Mouse (Mus musculus): ENCODE data around the gene Patz1.

The Patz1 gene

GRCm38 (mm10) chr11:3292062-3292421, 3.4 kb downstream of the Patz1 start:
- in situ Hi-C loops (cut with MboI, MseI) = loop anchor here (5.0 kb wide), 1 partner anchor 40 kb away; the partner anchor contains the start of gene Pik3ip1

GRCm38 (mm10) chr11:3292711-3293249, 4.1 kb downstream of the Patz1 start:
- in situ Hi-C loops (cut with MboI, MseI) = loop anchor here (5.0 kb wide), 1 partner anchor 40 kb away; the partner anchor contains the start of gene Pik3ip1

- in situ Hi-C loops (cut with MboI, MseI) = loop anchor here (5.0 kb wide), 1 partner anchor 39 kb away; the partner anchor contains the start of gene Pik3ip1
Observed at GRCm38 (mm10) chr11:3293361-3293760, 4.7 kb downstream of the Patz1 start.

GRCm38 (mm10) chr11:3294641-3295040, 6.0 kb downstream of the Patz1 start:
- in situ Hi-C loops (cut with MboI, MseI) = loop anchor here (5.0 kb wide), 1 partner anchor 38 kb away; the partner anchor contains the start of gene Pik3ip1

GRCm38 (mm10) chr11:3296056-3296455, 7.4 kb downstream of the Patz1 start:
- in situ Hi-C loops (cut with MboI, MseI) = no loop called here

- in situ Hi-C loops (cut with MboI, MseI) = no loop called here
Observed at GRCm38 (mm10) chr11:3297871-3298812, 9.5 kb downstream of the Patz1 start.

GRCm38 (mm10) chr11:3298813-3299185, 10.1 kb downstream of the Patz1 start:
- in situ Hi-C loops (cut with MboI, MseI) = no loop called here

- in situ Hi-C loops (cut with MboI, MseI) = loop anchor here (10.0 kb wide), 1 partner anchor 76 kb away; no protein-coding TSS in a partner anchor
Observed at GRCm38 (mm10) chr11:3301075-3301474, 12.4 kb downstream of the Patz1 start.

GRCm38 (mm10) chr11:3302385-3302784, 13.7 kb downstream of the Patz1 start:
- in situ Hi-C loops (cut with MboI, MseI) = loop anchor here (10.0 kb wide), 1 partner anchor 78 kb away; no protein-coding TSS in a partner anchor

- in situ Hi-C loops (cut with MboI, MseI) = loop anchor here (10.0 kb wide), 1 partner anchor 78 kb away; no protein-coding TSS in a partner anchor
Observed at GRCm38 (mm10) chr11:3302792-3303191, 14.1 kb downstream of the Patz1 start.

GRCm38 (mm10) chr11:3305821-3306220, 17.1 kb downstream of the Patz1 start:
- in situ Hi-C loops (cut with MboI, MseI) = loop anchor here (10.0 kb wide), 1 partner anchor 81 kb away; no protein-coding TSS in a partner anchor

- in situ Hi-C loops (cut with MboI, MseI) = loop anchor here (10.0 kb wide), 1 partner anchor 83 kb away; no protein-coding TSS in a partner anchor
Observed at GRCm38 (mm10) chr11:3307875-3308274, 19.2 kb downstream of the Patz1 start.

- in situ Hi-C loops (cut with MboI, MseI) = loop anchor here (10.0 kb wide), 1 partner anchor 85 kb away; no protein-coding TSS in a partner anchor
Observed at GRCm38 (mm10) chr11:3309884-3310283, 21.2 kb downstream of the Patz1 start.

- in situ Hi-C loops (cut with MboI, MseI) = no loop called here
Observed at GRCm38 (mm10) chr11:3310789-3311585, 22.3 kb downstream of the Patz1 start.

- in situ Hi-C loops (cut with MboI, MseI) = no loop called here
Observed at GRCm38 (mm10) chr11:3311586-3312347, 23.1 kb downstream of the Patz1 start.

GRCm38 (mm10) chr11:3313294-3313693, 24.6 kb downstream of the Patz1 start:
- in situ Hi-C loops (cut with MboI, MseI) = no loop called here

GRCm38 (mm10) chr11:3314148-3314547, 25.5 kb downstream of the Patz1 start:
- in situ Hi-C loops (cut with MboI, MseI) = no loop called here

GRCm38 (mm10) chr11:3318286-3318685, 29.6 kb downstream of the Patz1 start:
- in situ Hi-C loops (cut with MboI, MseI) = no loop called here

GRCm38 (mm10) chr11:3328271-3328670, 39.6 kb downstream of the Patz1 start:
- in situ Hi-C loops (cut with MboI, MseI) = no loop called here
